Mouse (Mus musculus) limb, embryonic 11.5 days (tissue): Measurements from ENCODE around the gene Olfr1496. TPM values are rescaled to one million over a fixed set of nuclear protein-coding genes. Genes with fewer than 3 reads are reported as not detected.

Experiments used
- ATAC-seq: fragments of 200-750 bp; cut with Nextera tagmentation; 2 replicates; pipeline ENCODE4 v1.8.0; 2017; ENCODE audit warnings: low read depth; ENCODE audit not compliant: insufficient number of reproducible peaks, low FRiP score, low TSS enrichment
- DNase-seq: peaks from one replicate; pipeline ENCODE4 v3.0.0-alpha.2; 2015; ENCODE audit warnings: low spot score
- H3K27ac ChIP-seq: fragments of 300-500 bp; sonication (generic); replicated peaks from 2 replicates; pipeline ENCODE4 v1.5.1; 2014; ENCODE audit warnings: low read depth, mild to moderate bottlenecking, low read length
- H3K27me3 ChIP-seq: fragments of 300-500 bp; sonication (generic); 2 replicates; pipeline ENCODE4 v1.6.1; 2014; ENCODE audit warnings: mild to moderate bottlenecking, low read length, mixed read lengths; ENCODE audit not compliant: control insufficient read depth, insufficient read depth
- H3K36me3 ChIP-seq: fragments of 300-500 bp; sonication (generic); 2 replicates; pipeline ENCODE4 v1.6.1; 2014; ENCODE audit warnings: mild to moderate bottlenecking, low read length, moderate library complexity, mixed read lengths; ENCODE audit not compliant: control insufficient read depth, insufficient read depth
- H3K4me1 ChIP-seq: fragments of 300-500 bp; sonication (generic); 2 replicates; pipeline ENCODE4 v1.6.1; 2014; ENCODE audit warnings: low read length, mixed read lengths; ENCODE audit not compliant: control insufficient read depth, insufficient read depth
- H3K4me2 ChIP-seq: fragments of 300-500 bp; sonication (generic); 2 replicates; pipeline ENCODE4 v1.6.1; 2014; ENCODE audit warnings: low read depth, mild to moderate bottlenecking, moderate library complexity; ENCODE audit not compliant: severe bottlenecking
- H3K4me3 ChIP-seq: fragments of 300-500 bp; sonication (generic); 2 replicates; pipeline ENCODE4 v1.5.1; 2014; ENCODE audit warnings: low read depth, low read length
- H3K9ac ChIP-seq: fragments of 300-500 bp; sonication (generic); 2 replicates; pipeline ENCODE4 v1.6.1; 2014; ENCODE audit warnings: mild to moderate bottlenecking, low read length
- H3K9me3 ChIP-seq: fragments of 300-500 bp; sonication (generic); 2 replicates; pipeline ENCODE4 v1.6.1; 2016; ENCODE audit warnings: low read length; ENCODE audit not compliant: control insufficient read depth
- WGBS: fragments of 180-500 bp; shearing (Covaris S2); extraction: QIAGEN DNeasy Blood & Tissue Kit; methylation state at CpG from one replicate; pipeline ENCODE4 v1.1.7; 2014; 5-methylcytosine and 5-hydroxymethylcytosine counted together
- polyA plus RNA-seq: library from polyadenylated mRNA; unstranded; fragments of >200 nt; fragmentation: Nextera tagmentation; extraction: Ambion mirVana; gene quantifications from 2 replicates; pipeline ENCODE4 v1.2.1, GENCODE M21; 2014

Gene Olfr1496
- polyA plus RNA-seq, 1 experiment from 2014 or later = not detected

DNA sequence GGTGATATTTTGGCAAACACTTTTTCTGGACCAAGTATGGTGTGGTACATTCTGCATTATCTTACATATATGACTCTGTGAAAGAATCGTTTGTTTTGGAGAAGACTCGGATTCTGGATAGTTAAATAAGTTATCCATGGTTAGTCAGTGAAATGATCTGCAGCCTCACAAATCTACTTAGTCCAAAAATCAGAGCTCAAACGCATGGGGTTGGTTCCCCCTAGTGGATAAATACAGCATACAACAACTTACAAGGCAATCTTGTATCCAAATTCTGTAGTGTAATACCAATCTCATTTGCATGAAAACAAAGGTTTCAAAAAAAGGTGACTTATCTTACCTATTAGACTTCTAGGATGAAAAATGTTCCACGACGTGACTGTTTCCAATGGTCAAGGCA is 41.1 kb downstream of the Olfr1496 start:
- no peak overlapping the region for H3K4me2 ChIP-seq
- ATAC-seq (no peak), DNase-seq (no peak)
- H3K4me3 ChIP-seq = no peak overlapping the region
- H3K4me1 ChIP-seq = no peaks in the 10 kb centered on the region
- no peaks in the 10 kb centered on the region for H3K9me3 ChIP-seq
- H3K9ac ChIP-seq = no peak overlapping the region
- H3K27ac ChIP-seq = no peak overlapping the region
- H3K36me3 ChIP-seq = no peaks in the 10 kb centered on the region
- 35% methylated on average over 5 of the region's 5 CpGs for WGBS
- H3K27me3 ChIP-seq = no peaks in the 10 kb centered on the region

DNA sequence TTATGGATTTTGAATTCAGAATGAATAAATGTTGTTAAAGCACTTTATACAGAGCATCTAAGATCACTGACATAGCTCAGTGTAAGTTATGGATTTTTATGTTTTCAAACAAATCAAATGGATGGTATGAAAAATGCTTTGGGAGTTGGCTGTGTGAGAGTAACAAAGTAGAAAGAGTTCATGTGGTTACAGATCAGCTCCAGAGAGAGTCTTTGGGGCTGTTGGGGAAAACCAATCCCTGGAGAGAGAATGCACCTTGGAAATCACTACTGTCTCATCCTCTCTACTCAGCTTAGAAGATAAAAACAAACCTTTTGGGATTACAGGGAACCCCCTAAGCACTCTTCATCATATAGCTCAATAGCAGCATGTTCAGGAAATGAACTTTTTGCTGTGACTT is 41.7 kb downstream of the Olfr1496 start, which contains the start of gene Olfr1499:
Olfr1499 (minus strand) TSS at position 101 of the 400 bp plus-strand sequence.
- H3K4me1 ChIP-seq = no peaks in the 10 kb centered on the region
- no peak within 1 kb of the TSS for H3K9ac ChIP-seq
- no peak within 1 kb of the TSS for H3K27ac ChIP-seq
- H3K9me3 ChIP-seq = no peaks in the 10 kb centered on the region
- H3K27me3 ChIP-seq = no peaks in the 10 kb centered on the region
- ATAC-seq (no peak), DNase-seq (no peak)
- no peaks in the 10 kb centered on the region for H3K36me3 ChIP-seq
- H3K4me2 ChIP-seq = no peak within 1 kb of the TSS
- H3K4me3 ChIP-seq = no peak within 1 kb of the TSS

DNA sequence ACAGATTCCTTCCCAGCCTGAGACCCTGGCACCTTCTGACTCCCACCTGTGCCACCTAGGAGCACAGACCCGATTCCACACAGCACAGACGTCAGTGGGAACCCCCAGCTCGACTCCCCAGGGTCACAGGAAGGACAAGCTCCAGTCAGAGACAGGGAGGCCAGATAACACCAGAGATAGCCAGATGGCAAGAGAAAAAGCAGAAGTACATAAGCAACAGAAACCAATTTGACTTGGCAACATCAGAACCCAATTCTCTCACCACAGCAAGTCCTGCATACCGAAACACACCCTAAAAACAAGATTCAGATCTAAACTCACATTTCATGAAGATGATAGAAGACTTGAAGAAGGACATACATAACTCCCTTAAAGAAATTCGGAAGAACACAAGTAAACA is 43.2 kb downstream of the Olfr1496 start:
- Histone ChIP-seq H3K4me3 (no peak overlapping the region), H3K4me2 (no peak overlapping the region), H3K9ac (no peak overlapping the region), H3K9me3 (no peaks in the 10 kb centered on the region), H3K27me3 (no peaks in the 10 kb centered on the region), H3K36me3 (no peaks in the 10 kb centered on the region), H3K27ac (no peak overlapping the region), H3K4me1 (no peaks in the 10 kb centered on the region)
- DNase-seq = no peak
- ATAC-seq = no peak
- WGBS = 71% methylated on average over 5 of the region's 5 CpGs

DNA sequence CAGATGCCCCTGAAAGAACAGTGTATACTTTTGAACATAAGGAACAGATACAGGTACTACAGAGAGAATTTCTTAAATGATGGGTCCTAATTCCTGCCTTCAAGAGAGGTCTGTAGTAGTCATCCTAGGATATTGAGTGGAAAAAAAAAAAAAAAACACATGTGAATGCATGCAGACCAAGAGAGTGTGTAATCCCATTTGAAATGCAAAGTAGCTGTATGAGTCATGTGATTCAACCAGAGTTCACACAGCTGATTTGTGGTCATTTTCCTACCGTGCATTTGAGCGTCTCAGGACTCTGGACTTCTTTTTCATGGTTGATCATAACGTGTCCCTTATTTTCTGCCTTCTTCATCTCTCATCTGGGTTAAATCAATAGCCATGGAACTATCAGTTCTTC is 50.8 kb downstream of the Olfr1496 start:
- H3K4me1 ChIP-seq = no peaks in the 10 kb centered on the region
- no peaks in the 10 kb centered on the region for H3K36me3 ChIP-seq
- DNase-seq (no peak), ATAC-seq (no peak)
- no peak overlapping the region for H3K4me2 ChIP-seq
- H3K27me3 ChIP-seq = no peaks in the 10 kb centered on the region
- H3K9me3 ChIP-seq = no peaks in the 10 kb centered on the region
- 83% methylated on average over 3 of the region's 3 CpGs for WGBS
- no peak overlapping the region for H3K4me3 ChIP-seq
- no peak overlapping the region for H3K27ac ChIP-seq
- H3K9ac ChIP-seq = no peak overlapping the region

DNA sequence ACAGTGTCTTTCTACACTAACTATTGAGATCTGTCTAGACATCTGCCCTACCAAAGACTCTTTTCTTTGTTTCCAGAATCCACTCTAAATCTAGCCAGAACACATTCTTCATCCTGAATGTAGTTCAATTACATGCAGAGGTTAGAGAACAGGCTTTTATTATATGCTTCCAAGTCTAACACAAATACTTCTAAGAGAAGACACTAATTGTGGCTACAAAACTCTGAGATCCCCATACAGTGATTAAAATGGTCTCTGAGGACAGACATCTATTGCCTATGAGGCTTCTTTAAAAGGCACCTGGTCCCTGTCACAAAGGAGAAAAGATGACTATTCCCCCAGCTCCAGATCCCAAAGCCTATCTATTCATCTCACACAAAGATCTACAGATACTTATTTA is 52.7 kb downstream of the Olfr1496 start, which contains the start of gene Olfr1500:
Olfr1500 (minus strand) TSS at position 101 of the 400 bp plus-strand sequence.
- DNase-seq (no peak), ATAC-seq (no peak)
- no peak within 1 kb of the TSS for H3K4me2 ChIP-seq
- H3K27me3 ChIP-seq = no peaks in the 10 kb centered on the region
- no peaks in the 10 kb centered on the region for H3K4me1 ChIP-seq
- no peak within 1 kb of the TSS for H3K4me3 ChIP-seq
- H3K9me3 ChIP-seq = no peaks in the 10 kb centered on the region
- H3K27ac ChIP-seq = no peak within 1 kb of the TSS
- H3K9ac ChIP-seq = no peak within 1 kb of the TSS
- H3K36me3 ChIP-seq = no peaks in the 10 kb centered on the region

Other genes starting within 250 kb of the Olfr1496 start
- not detected in 2 replicates for gene Olfr1480, start 250.0 kb upstream of the Olfr1496 start, polyA plus RNA-seq
- gene Olfr1484, start 194.4 kb upstream of the Olfr1496 start, polyA plus RNA-seq = not detected in 2 replicates
- gene Olfr1487, start 160.5 kb upstream of the Olfr1496 start, polyA plus RNA-seq = not detected in 2 replicates
- not detected in 2 replicates for gene Olfr1489, start 146.3 kb upstream of the Olfr1496 start, polyA plus RNA-seq
- not detected in 2 replicates for gene Olfr1490, start 126.8 kb upstream of the Olfr1496 start, polyA plus RNA-seq
- gene Olfr1491, start 80.6 kb upstream of the Olfr1496 start, polyA plus RNA-seq = not detected in 2 replicates
- gene Olfr1493-ps1, start 54.6 kb upstream of the Olfr1496 start, polyA plus RNA-seq = not detected in 2 replicates
- gene Olfr1494, start 38.1 kb upstream of the Olfr1496 start, polyA plus RNA-seq = not detected in 2 replicates
- gene Olfr1495, start 13.3 kb upstream of the Olfr1496 start, polyA plus RNA-seq = not detected in 2 replicates
- gene Olfr1497, start 20.3 kb downstream of the Olfr1496 start, polyA plus RNA-seq = not detected in 2 replicates
- not detected in 2 replicates for gene Olfr1499, start 41.6 kb downstream of the Olfr1496 start, polyA plus RNA-seq
- gene Olfr1500, start 52.6 kb downstream of the Olfr1496 start, polyA plus RNA-seq = not detected in 2 replicates
- gene Olfr1501, start 72.8 kb downstream of the Olfr1496 start, polyA plus RNA-seq = not detected in 2 replicates
- not detected in 2 replicates for gene Olfr1502, start 83.9 kb downstream of the Olfr1496 start, polyA plus RNA-seq
- not detected in 2 replicates for gene Olfr1504, start 120.0 kb downstream of the Olfr1496 start, polyA plus RNA-seq
- not detected in 2 replicates for gene Olfr1505, start 135.7 kb downstream of the Olfr1496 start, polyA plus RNA-seq